Comparison of ENCODE assay signal across 11 mouse cellular contexts in genomic region chr15:10711231-10711630, GRCm38 (mm10). TPM values are rescaled to one million over a fixed set of nuclear protein-coding genes. Genes with fewer than 3 reads are reported as not detected.
DNase-seq lines count a peak whose midpoint lies in the region; ATAC-seq and TF ChIP-seq lines count a peak whose summit lies in the region.
"Had no signal": no experiment of that assay in that cellular context is flagged by ENCODE, and none has a peak within 500 bp of the region (broad histone marks: within the 10 kb centered on the region; RNA-seq: fewer than 3 reads in every experiment).

No protein-coding gene starts in this region.

- no peak for ATAC-seq in kidney, postnatal 0 days (replicated peaks; ENCODE audit: low FRiP score, low read depth)
- ATAC-seq in embryonic facial prominence, embryonic 15.5 days (ENCODE audit: insufficient number of reproducible peaks, low FRiP score, low TSS enrichment, low read depth): no peak
- no peak for ATAC-seq in limb, embryonic 13.5 days (ENCODE audit: low FRiP score, low read depth)

- no peak for TF ChIP-seq CTCF in kidney, postnatal 0 days (IDR thresholded peaks at IDR 0.05; ENCODE audit: low read depth)
- TF ChIP-seq CTCF in E14TG2a.4 (conservative IDR thresholded peaks at IDR 0.05; ENCODE audit: low read length): no peak

- no peak overlapping the region for H3K27ac ChIP-seq in kidney, postnatal 0 days
- no peak overlapping the region for H3K27ac ChIP-seq in embryonic facial prominence, embryonic 15.5 days (replicated peaks)
- H3K27ac ChIP-seq in limb, embryonic 13.5 days: no peak overlapping the region
- H3K27ac ChIP-seq: heart, embryonic 10.5 days had no signal

- WGBS in kidney, postnatal 0 days: 64% methylated on average over 6 of the region's 6 CpGs
- 59% methylated on average over 6 of the region's 6 CpGs for WGBS in embryonic facial prominence, embryonic 15.5 days
- 58% methylated on average over 6 of the region's 6 CpGs for WGBS in limb, embryonic 13.5 days

- H3K4me2 ChIP-seq in kidney, postnatal 0 days (ENCODE audit: low read length): peak overlapping the region; percentile 14; the same call in 1 of the 2 replicates
- peak overlapping the region; percentile 77; the same call in 1 of the 2 replicates for H3K4me2 ChIP-seq in embryonic facial prominence, embryonic 15.5 days (replicated peaks)
- peak overlapping the region; percentile 80 for H3K4me2 ChIP-seq in limb, embryonic 13.5 days (replicated peaks)

- DNase-seq in kidney, postnatal 0 days (ENCODE audit: low spot score): no peak
- no peak for DNase-seq in kidney, adult 8-10 months
- no peak for DNase-seq in layer of hippocampus, adult 8-10 months (ENCODE audit: low spot score in 2 of 2)
- no peak for DNase-seq in ovary, postnatal 10 days (ENCODE audit: low spot score)
- DNase-seq: adrenal gland, postnatal 10 days; kidney, postnatal 10 days; liver had no signal

- peaks cover 8% of the 10 kb centered on the region for H3K36me3 ChIP-seq in kidney, postnatal 0 days (ENCODE audit: insufficient read depth, low read length)
- H3K36me3 ChIP-seq in E14TG2a.4 (ENCODE audit: insufficient read depth, low read length): peaks cover 16% of the 10 kb centered on the region; the same call in 1 of the 2 replicates
- H3K36me3 ChIP-seq in embryonic facial prominence, embryonic 15.5 days: 0 out of 2 replicates have a peak, but pooled peaks cover 6% of the 10 kb centered on the region
- peaks cover 29% of the 10 kb centered on the region for H3K36me3 ChIP-seq in limb, embryonic 13.5 days

- H3K4me1 ChIP-seq in kidney, postnatal 0 days (replicated peaks; ENCODE audit: insufficient read depth, low read length): peaks cover 20% of the 10 kb centered on the region
- peaks cover 85% of the 10 kb centered on the region for H3K4me1 ChIP-seq in E14TG2a.4 (replicated peaks; ENCODE audit: low read depth, low read length)
- H3K4me1 ChIP-seq in embryonic facial prominence, embryonic 15.5 days: peaks cover 45% of the 10 kb centered on the region
- peaks cover 32% of the 10 kb centered on the region for H3K4me1 ChIP-seq in limb, embryonic 13.5 days

- H3K9me3 ChIP-seq in kidney, postnatal 0 days (replicated peaks; ENCODE audit: low read length): no peaks in the 10 kb centered on the region
- no peaks in the 10 kb centered on the region for H3K9me3 ChIP-seq in E14TG2a.4 (ENCODE audit: low read length)
- no peaks in the 10 kb centered on the region for H3K9me3 ChIP-seq in embryonic facial prominence, embryonic 15.5 days (replicated peaks)
- no peaks in the 10 kb centered on the region for H3K9me3 ChIP-seq in limb, embryonic 13.5 days
- H3K9me3 ChIP-seq: heart, embryonic 10.5 days had no signal

- no peak overlapping the region for H3K9ac ChIP-seq in kidney, postnatal 0 days (ENCODE audit: low read depth, low read length)
- H3K9ac ChIP-seq in embryonic facial prominence, embryonic 15.5 days: no peak overlapping the region
- no peak overlapping the region for H3K9ac ChIP-seq in limb, embryonic 13.5 days

- no peaks in the 10 kb centered on the region for H3K27me3 ChIP-seq in kidney, postnatal 0 days (ENCODE audit: insufficient read depth, low read length)
- peaks cover 7% of the 10 kb centered on the region for H3K27me3 ChIP-seq in E14TG2a.4 (ENCODE audit: insufficient read depth, low read length)
- H3K27me3 ChIP-seq in embryonic facial prominence, embryonic 15.5 days: no peaks in the 10 kb centered on the region
- H3K27me3 ChIP-seq in limb, embryonic 13.5 days: no peaks in the 10 kb centered on the region

- no peak overlapping the region for H3K4me3 ChIP-seq in kidney, postnatal 0 days (replicated peaks; ENCODE audit: low read depth, low read length)
- H3K4me3 ChIP-seq in E14TG2a.4 (replicated peaks; ENCODE audit: low read length): peak overlapping the region; percentile 27
- no peak overlapping the region for H3K4me3 ChIP-seq in embryonic facial prominence, embryonic 15.5 days (replicated peaks)
- peak overlapping the region; percentile 88; the same call in 1 of the 2 replicates for H3K4me3 ChIP-seq in limb, embryonic 13.5 days
- H3K4me3 ChIP-seq: heart, embryonic 10.5 days had no signal

RNA-seq across cellular contexts. Expression of gene Rai14, which starts 3.2 kb away (rescaled TPM):
- 38.5 and 42.4 TPM in 2 replicates for polyA plus RNA-seq in kidney, postnatal 0 days (2015; fragmentation: Nextera tagmentation; extraction: Ambion mirVana)
- polyA plus RNA-seq in embryonic facial prominence, embryonic 15.5 days (2015; fragmentation: Nextera tagmentation; extraction: Ambion mirVana): 54.7 and 59.5 TPM in 2 replicates
- polyA plus RNA-seq in limb, embryonic 13.5 days (2015; fragmentation: Nextera tagmentation; extraction: Ambion mirVana): 61.5 and 63.7 TPM in 2 replicates
- total RNA-seq in layer of hippocampus, adult 8-10 months (2022): 10 to 100 TPM in 1 of 4 experiments, 1 to 10 TPM in 3; 6.0 to 10.8 (median 7.0) TPM

Comparison
In these comparisons a context has a peak if more than half of its experiments do, and no peak if none do; other contexts are left out.
1. H3K4me2 ChIP-seq: peak in every context shown above with its lines; median percentile 80 in limb, embryonic 13.5 days; 77 in embryonic facial prominence, embryonic 15.5 days; 14 in kidney, postnatal 0 days.
2. H3K4me3 ChIP-seq: peak in E14TG2a.4 (single experiment) and limb, embryonic 13.5 days (single experiment); none in kidney, postnatal 0 days (single experiment) and embryonic facial prominence, embryonic 15.5 days (single experiment).